Mouse (Mus musculus): ENCODE data around the gene Acot12.

Gene Acot12

DNA sequence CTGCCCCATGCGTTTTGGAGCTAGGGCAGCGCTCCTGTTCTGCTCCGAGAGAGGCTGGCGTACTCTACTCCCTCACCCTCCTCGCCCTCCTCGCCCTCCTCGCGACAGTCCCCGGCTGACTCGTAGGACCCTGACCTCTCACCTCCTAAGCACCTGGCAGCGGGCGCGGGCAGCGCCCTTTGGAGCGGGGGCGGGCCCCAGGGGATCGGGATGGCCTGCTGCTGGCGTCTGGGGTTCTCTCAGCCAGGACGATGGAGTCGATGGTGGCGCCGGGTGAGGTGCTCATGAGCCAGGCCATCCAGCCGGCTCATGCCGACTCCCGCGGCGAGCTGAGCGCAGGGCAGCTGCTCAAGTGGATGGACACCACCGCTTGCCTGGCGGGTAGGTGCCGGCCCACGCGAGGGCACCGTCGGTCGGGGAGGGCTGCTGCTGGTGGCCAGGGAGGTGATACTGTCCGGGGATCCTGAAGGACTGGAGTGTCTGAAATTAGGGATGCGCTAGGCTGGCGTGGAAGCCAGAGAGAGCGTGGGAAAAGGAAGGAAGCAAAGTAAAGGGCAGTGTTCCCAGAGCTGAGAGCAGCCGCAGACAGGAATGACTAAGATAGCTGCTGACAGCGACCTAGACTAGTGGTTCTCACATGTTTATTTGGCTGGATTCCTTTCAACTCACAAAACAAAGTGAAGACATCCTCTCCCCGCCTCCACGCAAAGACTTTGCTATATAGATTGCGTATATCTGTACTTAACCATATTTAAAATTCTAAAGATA is at the start of gene Acot12:
Gene Acot12 (plus strand): TSS at position 233 of the 768 bp plus-strand sequence.
- peak; percentile 37 to 49 for DNase-seq (ENCODE audit: low spot score in 2 of 2)

DNA sequence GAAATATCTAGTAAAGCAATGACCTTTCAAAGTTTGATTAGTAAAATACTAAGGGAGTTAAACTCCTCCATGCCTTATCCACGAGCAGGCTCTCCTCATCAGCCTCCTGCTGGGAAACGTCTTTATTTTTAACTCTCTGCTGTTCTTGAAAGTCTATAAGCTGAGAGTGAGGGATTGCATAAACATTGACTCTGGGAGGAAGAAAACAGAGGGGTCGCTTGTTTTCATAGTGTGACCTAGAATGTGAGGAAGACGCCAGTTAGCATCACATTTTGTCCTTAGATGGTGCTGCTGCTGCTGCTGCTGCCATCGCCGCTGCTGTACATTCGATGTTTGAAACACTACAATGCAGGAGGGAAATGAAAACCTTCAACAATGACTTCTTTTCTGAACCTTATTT is 47.7 kb upstream of the Acot12 start:
- DNase-seq (ENCODE audit: low spot score in 2 of 2) = no peak

DNA sequence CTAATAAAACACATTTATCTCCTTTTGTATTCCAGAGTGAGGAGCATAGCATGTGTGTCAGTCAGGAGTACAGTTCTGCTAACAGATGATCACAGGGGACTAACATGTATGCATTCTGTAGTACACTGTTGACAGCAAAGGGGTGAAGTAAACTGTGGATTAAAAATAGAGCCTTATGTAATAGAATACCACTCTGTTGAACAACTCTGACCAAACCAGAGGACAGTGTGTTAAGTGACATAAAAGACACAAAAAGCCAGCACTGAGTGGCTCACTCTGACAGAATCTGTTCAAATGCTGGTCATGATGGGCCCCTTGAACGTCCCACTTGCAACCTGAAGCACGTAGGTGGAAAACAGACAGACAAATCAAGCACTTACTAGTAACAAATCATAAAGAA is 45.9 kb upstream of the Acot12 start:
- DNase-seq (ENCODE audit: low spot score in 2 of 2) = no peak

DNA sequence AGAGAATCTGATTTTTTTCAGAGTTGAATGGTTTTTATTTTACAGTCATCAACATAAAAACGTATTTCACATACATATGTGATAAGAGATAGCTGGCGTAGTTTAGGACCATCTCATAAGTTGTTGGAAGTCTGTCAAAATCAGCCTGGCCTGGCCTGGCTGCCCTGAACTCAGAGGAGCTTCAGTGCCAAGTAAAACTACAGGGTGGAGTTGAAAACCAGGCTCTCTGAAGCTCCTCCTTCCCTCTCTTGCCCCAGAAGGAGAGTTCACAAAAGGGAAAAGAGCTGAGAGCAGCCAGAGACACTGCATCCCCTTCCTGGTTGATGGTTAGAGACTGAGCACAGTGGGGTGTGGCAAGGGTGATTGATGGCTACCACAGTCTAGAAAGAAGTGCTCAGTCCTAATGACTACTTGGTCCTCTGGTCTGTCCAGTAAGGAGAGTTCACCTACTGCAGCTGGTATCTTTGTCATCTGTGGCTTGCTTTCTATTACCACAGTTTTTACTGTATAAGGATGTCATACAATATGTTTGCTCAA is 45.1 kb upstream of the Acot12 start:
- DNase-seq (ENCODE audit: low spot score in 2 of 2) = no peak

DNA sequence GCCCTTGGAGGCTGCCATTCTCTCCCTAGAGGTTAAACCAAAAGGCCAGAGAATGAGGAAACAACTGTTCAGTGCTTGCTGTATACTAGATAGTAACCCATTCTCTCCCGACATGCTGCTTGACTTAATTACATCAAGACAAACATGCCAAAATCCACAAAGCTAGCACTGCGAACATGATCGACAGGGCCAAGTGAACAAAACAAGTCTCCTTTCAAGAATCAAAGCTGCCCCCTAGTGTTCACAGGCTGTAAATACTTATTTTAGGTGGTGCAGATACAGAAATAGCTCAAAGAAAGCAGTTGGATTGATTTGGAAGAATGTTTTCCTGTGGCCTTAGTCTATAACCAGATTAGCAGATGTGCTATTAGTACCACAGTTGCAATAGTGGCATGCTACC is 44.3 kb upstream of the Acot12 start:
- DNase-seq (ENCODE audit: low spot score in 2 of 2) = peak; percentile 47 to 56

DNA sequence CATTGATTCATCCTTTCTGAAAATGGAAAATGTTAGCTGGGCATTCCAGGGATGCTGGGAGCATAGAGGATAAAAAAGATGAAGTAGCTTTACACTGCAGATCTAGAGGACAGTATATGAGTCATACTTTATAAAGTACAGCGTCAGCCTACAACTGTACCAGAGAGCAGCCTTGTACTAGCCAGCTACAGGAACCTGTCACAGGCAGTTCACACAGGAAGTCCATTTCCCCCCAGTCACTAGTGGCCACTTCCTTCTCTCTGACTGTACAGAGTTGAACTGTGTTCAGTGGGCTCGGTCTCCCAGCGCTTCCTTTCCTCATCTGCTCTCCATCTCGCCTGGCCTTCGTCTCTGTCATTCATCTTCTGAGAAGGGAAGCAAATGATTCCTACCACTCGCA is 39.0 kb upstream of the Acot12 start:
- no peak for DNase-seq (ENCODE audit: low spot score in 2 of 2)

DNA sequence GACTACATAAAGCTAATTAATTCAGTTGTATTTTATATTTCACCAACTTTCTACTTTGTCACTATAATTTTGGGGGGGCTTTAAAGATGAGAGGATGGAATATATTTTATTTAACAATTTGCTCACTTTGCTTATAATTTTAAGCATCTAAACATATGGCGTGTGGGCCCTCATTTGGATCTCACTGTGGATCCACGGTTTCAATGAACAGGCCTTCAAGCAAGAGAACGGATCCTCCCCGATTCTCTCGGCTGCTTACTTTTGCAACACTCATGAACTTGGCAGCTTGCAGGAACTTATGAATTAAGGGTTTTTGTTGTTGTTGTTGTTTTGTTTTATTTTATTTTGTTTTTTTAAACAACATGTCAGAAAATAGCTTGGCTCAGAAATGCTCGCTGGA is 21.8 kb upstream of the Acot12 start:
- DNase-seq (ENCODE audit: low spot score in 2 of 2) = no peak

DNA sequence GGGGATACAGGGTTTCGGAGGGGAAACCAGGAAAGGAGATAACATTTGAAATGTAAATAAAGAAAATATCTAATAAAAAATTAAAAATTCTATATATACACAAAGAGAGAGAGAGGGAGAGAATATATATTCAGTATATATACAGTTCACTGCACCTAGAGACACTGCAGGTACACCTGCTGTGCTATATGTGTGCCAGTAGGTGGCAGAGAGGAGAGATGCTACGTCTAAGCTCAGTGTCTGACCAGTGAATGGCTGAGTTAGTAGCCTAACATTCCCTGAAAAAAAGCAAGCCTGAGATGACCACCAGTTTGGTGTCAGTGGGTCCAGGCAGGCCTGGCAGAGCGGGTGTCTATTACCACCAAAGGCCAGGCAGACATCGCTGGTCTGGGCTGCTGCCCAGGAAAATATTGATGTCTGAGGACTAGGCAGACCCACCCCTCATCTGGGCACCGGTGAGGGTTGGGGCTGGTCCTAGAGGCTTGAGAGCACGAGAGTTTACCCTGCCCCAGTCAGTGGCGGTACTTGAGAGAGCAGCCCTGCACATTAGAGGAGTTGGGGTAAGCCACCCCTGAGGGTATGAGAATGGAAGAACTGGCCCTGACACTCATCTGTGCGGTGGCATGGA is 18.1 kb upstream of the Acot12 start:
- no peak for DNase-seq (ENCODE audit: low spot score in 2 of 2)

DNA sequence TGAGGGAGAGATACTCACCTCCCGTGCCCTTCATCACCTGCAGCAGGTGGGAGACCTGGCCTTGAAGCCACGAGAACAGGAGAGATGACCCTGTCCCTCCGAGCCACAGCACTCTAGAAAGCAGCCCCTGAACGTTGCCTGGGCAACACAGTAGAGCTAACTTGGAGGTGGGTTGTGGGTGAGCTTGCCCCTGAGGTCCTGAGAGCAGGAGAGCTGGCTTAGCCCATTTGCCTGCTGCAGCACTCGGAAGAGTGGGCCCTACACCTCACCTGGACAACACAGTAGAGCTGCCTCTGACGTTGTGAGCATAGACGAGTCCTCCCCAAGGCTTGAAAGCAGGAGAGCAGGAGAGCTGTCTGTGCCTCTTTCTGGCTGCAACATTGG is 17.6 kb upstream of the Acot12 start:
- no peak for DNase-seq (ENCODE audit: low spot score in 2 of 2)

DNA sequence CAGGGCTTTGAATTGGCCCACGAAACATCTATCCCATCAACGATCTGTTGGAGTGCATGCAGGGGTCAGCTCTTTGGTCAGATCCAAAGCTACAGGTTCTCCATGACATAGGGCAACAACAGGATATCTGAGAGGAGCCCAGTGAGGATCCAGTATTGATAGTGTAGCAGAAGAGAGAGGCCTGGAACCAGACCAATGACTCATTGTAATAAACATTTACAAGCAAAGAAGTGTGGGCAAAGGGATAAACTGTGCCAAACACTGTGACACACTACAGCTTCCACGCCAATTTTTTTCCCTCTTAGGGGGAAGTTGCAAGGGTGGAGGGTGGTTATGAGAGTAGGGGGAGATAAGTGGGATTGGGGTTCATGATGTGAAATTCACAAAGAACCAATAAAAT is 17.1 kb upstream of the Acot12 start:
- DNase-seq (ENCODE audit: low spot score in 2 of 2) = no peak

DNA sequence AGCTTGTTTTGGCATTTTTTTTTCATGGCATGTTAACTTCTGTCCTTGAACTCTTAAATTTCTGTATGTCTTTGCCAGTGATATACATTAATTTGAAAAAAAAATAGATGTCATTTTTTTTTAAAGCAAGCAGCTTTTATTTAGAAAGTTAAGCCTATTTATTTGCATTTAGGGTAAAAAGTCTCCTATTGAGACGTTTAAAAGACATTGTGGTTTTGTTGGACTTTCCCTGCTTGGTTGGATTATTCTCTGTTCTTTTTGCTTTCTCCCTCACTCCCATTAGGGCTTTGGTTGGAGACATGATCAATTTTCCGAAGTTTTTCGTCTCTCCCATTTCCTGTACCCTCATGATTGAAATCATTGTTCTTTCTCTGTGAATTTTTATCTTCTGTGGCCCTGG is 16.2 kb upstream of the Acot12 start:
- DNase-seq (ENCODE audit: low spot score in 2 of 2) = no peak

DNA sequence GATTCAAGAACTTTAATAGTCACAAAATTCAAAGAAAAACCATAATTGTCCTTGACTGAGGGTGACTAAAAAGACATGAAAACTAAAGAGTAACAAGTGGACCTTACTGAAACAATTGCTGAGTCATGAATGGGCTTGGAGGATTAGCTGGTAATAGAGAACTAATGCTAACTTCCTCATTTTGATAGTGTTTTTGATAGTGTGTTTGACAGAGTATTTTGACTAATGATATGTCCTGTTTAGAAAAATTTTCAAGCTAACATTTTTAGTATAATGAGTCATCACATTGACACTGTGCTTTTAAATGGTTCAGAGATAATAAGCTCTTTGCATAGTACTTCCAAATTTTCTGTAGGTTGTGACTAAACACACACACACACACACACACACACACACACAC is 13.4 kb upstream of the Acot12 start:
- no peak for DNase-seq (ENCODE audit: low spot score in 2 of 2)

DNA sequence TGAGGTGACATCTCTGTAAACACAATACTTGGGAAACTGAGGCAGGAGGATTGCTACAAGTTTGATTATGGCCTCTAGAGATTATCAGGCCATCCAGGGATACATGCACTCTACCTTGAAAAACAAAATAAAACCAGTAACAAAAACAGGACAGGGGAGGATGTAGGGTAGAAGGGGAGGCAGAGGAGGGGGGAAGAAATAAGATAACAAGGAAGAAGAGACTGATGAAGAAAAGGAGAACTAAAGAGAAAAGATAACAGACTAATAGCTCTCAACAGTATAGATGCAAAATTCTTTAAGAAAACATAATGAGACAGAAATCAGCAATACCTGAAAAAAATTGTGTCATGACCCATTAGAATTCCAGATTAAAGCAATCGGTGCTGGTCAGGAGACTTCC is 4.1 kb upstream of the Acot12 start:
- no peak for DNase-seq (ENCODE audit: low spot score in 2 of 2)

DNA sequence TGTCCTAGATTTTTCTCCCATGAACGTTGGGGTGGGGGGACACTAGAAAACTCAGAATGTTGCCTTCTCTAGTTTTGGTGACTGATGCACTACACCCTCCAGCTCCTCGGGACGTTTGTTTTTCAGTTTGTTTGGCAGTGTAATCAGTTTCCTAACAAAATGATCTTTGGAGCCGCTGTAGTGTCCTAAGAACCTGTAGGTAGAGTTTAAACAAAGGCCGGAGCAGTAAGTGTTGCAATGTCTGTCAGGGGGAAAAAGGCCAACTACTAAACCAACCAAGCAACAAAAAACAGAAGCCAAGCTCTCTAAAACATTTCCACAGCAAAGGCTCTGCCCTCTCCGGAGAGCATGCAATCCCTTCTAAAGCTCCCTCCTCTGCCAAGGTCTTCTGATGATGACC is 461 bp upstream of the Acot12 start:
- no peak for DNase-seq (ENCODE audit: low spot score in 2 of 2)

DNA sequence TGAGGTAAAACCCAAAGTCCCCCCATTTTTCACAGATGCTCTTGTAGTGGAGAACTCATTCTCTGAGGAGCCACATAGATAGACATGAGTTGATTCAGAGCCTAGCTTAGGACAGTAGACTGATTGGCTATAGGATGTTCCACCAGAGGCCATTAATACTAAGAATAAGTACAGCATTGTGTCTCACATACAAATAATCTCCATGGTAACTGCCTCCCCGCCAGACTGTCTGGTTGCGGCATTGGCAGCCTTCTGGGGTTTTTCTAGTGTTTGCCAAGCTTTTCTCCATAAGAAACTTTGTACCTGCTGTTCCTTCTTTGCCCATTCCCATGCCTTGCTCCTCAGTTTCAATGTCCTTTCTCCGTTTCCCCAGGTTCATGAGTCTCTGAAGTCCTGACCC is 1.9 kb downstream of the Acot12 start:
- no peak for DNase-seq (ENCODE audit: low spot score in 2 of 2)

DNA sequence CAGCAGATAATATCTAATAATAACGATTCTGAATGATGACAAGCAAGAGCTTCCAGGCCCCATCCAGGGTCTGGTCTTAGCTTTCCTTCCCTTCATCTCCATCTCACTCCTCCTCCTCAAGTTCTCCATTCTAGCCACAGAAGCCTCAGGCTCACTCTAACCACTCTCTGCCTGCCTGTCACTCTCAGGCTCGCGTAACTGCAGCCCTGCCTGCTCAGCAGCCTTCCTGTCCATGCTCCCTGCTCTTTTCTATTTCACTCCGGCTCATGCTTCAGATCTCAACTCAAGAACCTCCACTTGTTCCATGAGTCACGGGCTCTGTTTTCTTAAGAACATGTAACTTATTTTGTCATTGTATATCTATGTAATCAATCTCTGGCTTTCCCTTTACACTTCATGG is 5.2 kb downstream of the Acot12 start:
- DNase-seq (ENCODE audit: low spot score in 2 of 2) = no peak

DNA sequence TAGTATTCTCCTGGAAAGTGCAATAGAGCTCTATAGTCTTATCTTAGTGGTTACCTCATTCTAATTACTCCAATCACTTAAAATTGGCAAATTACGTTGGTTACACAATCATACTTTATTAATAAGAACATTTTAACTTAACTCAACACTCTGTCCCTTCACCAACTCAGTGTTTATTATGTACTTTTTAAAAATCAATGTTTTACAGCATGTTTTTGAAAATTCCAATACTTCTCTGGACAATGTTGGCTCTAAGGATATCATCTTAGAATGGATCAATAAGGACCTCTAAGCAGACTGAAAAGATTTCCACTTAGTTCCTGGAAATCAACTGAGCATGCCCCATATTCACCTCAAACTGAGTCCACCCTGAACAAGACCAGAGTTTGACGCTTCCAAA is 7.1 kb downstream of the Acot12 start:
- DNase-seq (ENCODE audit: low spot score in 2 of 2) = no peak

DNA sequence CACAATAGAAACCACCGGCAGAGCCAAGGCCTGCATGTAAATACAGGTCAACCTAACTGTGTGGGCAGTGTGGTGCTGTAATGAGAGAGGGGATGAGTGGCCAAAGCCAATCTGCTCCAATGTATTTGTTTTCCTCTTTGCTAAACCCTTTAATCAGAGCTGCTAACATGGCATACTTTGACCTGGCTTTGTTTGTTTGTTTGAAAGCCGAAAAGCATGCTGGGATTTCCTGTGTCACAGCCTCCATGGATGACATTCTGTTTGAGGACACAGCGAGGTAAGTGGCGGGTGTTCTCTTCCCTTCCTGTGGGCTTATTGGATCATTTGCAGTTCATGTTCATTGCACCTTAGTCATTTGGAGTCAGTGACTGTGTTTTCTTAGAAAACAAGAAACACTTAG is 8.7 kb downstream of the Acot12 start:
- no peak for DNase-seq (ENCODE audit: low spot score in 2 of 2)

DNA sequence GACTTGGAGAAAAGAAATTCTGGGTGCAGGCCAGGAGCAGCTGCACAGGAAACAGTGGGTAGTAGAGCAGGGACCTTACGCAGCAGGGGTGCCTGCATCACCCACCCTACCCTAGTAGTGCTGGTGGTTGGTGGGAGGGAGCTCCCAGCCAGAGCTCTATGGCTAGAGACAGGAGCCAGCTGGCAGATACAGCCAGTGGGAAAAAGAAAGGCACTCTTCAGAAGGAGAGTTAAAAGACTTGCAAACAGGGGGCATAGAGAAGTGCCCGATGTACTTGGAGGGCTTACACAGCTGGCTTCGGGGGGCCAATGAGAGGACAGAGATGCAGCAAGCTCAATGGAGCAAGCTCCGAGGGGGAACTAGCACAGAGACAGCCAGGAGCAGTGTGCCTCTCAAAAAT is 12.4 kb downstream of the Acot12 start:
- peak; percentile 38 to 43 for DNase-seq (ENCODE audit: low spot score in 2 of 2)

DNA sequence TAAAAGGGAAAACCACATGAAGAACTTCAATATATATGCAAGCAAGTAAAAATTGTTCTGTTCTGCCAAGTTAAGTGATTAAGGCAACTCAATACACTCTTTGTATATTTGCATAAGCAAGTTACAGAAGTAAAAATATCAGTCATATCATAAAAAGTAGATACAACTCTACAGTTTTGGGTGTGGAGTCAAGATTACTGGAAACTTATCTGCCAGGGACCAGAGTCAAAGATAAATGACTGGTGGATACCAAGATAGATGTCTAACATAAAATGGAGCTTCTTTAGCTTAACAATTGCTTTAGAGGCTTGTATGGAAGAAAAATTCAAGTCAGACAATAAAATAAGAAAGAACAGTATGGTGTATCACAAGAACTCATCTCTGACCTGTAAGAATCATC is 13.4 kb downstream of the Acot12 start:
- no peak for DNase-seq (ENCODE audit: low spot score in 2 of 2)

DNA sequence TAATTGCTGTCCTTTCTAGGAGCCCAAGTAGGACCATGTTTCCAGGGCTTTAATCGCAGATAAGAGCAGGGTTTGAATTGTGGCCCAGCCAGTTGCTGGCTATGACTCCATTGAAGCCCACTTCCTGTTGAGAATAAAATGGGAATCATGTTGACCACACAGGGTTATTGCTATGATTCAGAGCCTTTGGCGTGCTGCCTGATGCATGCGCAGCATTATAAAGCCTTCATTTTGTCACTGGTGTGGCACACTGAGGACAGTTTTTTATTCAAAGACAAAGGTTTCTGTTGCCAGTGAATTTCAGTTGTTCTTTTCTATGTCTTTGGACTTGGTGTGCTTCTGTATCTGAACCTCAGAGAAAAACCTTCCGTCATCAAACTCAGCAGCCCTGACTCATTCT is 14.9 kb downstream of the Acot12 start:
- DNase-seq (ENCODE audit: low spot score in 2 of 2) = no peak

DNA sequence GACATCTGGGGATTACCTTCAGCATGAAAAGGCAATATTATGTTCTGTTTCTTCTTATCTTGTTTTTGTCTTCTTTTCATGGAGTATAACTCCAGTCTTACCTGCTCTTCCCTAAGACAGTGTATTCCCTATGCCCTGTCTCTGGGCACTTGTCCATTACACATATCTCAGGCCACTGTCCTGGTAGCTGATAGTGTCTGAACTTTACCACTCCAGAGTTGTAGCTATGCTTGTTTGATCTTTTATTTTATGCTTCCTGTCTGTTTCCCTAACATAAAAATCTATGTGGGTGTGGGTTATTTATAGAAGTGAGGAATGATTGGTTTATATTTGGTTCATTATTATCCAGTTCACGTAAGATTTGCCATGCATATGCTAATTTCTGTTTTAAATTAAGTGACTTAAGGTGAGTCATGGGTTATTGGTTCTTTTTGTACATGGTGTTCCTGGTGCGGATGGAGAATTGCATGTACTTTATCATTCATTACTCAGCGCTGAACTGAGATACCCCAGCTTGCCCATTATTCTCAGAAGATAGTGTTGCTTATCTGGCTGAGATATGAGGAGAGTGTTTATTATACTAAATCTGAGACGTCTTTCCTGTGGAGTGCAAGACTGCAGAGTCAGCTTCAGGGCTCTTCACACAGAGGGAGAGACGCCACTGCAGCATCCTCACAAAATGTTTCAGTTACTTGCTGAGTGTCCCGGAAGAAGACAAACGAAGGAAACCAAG is 17.2 kb downstream of the Acot12 start:
- DNase-seq (ENCODE audit: low spot score in 2 of 2) = no peak

DNA sequence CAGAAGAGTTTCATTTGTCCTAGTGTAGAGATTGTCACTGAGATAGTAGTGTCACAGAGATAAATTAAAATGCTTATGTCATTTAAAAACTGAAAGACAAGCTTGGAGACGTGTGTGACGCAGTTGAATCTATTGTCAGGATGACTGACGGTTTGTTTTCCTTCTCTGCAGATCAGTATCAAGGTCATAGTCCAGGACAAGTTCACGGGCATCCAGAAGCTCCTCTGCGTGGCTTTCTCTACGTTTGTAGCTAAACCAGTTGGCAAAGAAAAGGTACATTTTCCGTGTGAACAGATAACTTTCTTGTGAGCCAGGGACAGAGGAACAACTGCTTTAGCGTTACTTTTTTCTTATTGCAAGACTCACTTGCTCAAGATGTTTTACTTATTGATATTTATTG is 18.5 kb downstream of the Acot12 start:
- no peak for DNase-seq (ENCODE audit: low spot score in 2 of 2)
